Mouse (Mus musculus) hindbrain, embryonic 15.5 days (tissue): Measurements from ENCODE around the gene Tspear. TPM values are rescaled to one million over a fixed set of nuclear protein-coding genes. Genes with fewer than 3 reads are reported as not detected.
A peak's percentile ranks its signal among the peaks of the same experiment; 100 is the strongest.

Source experiments
- ATAC-seq: fragments of 200-750 bp; cut with Nextera tagmentation; 2 replicates; pipeline ENCODE4 v1.8.0; 2017; ENCODE audit warnings: low read depth, moderate number of reproducible peaks, moderate TSS enrichment; ENCODE audit not compliant: low FRiP score
- H3K27ac ChIP-seq: fragments of 300-500 bp; sonication (generic); replicated peaks from 2 replicates; pipeline ENCODE4 v1.5.1; 2015; ENCODE audit warnings: mild to moderate bottlenecking, inconsistent platforms
- H3K27me3 ChIP-seq: fragments of 300-500 bp; sonication (generic); 2 replicates; pipeline ENCODE4 v1.6.1; 2015; ENCODE audit warnings: control low read depth, inconsistent platforms
- H3K36me3 ChIP-seq: fragments of 300-500 bp; sonication (generic); 2 replicates; pipeline ENCODE4 v1.6.1; 2015; ENCODE audit warnings: control low read depth, inconsistent platforms
- H3K4me1 ChIP-seq: fragments of 300-500 bp; sonication (generic); replicated peaks from 2 replicates; pipeline ENCODE4 v1.6.1; 2015; ENCODE audit warnings: control low read depth, inconsistent platforms
- H3K4me2 ChIP-seq: fragments of 300-500 bp; sonication (generic); 2 replicates; pipeline ENCODE4 v1.6.1; 2015; ENCODE audit warnings: moderate library complexity, mild to moderate bottlenecking, inconsistent platforms
- H3K4me3 ChIP-seq: fragments of 300-500 bp; sonication (generic); 2 replicates; pipeline ENCODE4 v1.5.1; 2015; ENCODE audit warnings: mild to moderate bottlenecking, inconsistent platforms
- H3K9ac ChIP-seq: fragments of 300-500 bp; sonication (generic); 2 replicates; pipeline ENCODE4 v1.6.1; 2015; ENCODE audit warnings: inconsistent platforms
- H3K9me3 ChIP-seq: fragments of 300-500 bp; sonication (generic); 2 replicates; pipeline ENCODE4 v1.6.1; 2016; ENCODE audit warnings: control low read depth, inconsistent platforms
- WGBS: fragments of 180-500 bp; shearing (Covaris S2); methylation state at CpG from one replicate; pipeline ENCODE4 v1.1.7; 2015; 5-methylcytosine and 5-hydroxymethylcytosine counted together
- polyA plus RNA-seq: library from polyadenylated mRNA; unstranded; fragments of >200 nt; fragmentation: Nextera tagmentation; extraction: Ambion mirVana; gene quantifications from 2 replicates; pipeline ENCODE4 v1.2.1, GENCODE M21; 2015

Tspear gene
- 0.99 and 1.3 TPM in 2 replicates for polyA plus RNA-seq

DNA sequence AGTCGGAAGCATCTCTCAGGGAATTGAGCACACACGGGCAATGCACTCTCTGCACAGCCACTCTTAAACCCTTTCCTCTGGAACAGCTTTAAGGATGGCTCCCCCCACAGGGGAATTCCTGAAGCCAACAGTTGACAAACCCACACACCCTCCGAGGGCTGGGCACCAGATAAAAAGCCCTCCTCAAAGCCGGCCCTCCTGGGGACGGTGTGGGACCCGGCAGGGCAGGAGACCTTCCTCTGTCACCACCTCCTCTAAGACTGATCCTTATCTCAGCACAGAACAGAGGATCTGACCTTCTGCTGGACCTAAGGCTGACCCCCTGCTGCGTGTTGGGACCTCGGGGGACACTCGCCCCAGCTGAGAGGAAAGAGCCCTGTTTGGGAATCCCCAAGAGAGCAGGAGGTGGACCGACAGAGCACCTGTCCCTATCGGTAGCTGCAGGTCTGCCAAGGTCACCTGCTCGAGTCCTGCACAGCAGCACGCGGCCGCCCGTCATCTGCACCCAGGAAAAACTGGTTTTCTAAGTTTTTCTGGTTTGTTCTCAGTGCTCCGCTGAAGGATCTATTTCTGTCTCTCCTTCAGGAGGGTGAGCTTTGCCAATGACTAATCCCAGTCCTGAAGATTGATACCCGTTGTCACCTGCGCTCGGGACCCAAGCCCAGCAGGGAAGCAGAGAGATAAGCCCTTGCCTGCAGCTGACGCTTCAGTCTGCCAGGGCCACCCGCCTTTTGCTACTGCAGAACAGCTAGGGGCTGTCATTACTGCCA is at the start of gene Tspear:
Gene Tspear, plus strand, starts transcription at position 675 of the 770 bp plus-strand sequence.
- Histone ChIP-seq H3K36me3 (no peaks in the 10 kb centered on the region), H3K9ac (no peak within 1 kb of the TSS), H3K9me3 (no peaks in the 10 kb centered on the region), H3K27ac (no peak within 1 kb of the TSS), H3K4me1 (peaks cover 15% of the 10 kb centered on the region; the same call in 1 of the 2 replicates), H3K4me2 (no peak within 1 kb of the TSS), H3K4me3 (no peak within 1 kb of the TSS), H3K27me3 (peaks cover 24% of the 10 kb centered on the region)
- WGBS, result 7% methylated on average over 22 of the region's 22 CpGs
- ATAC-seq, result no peak

DNA sequence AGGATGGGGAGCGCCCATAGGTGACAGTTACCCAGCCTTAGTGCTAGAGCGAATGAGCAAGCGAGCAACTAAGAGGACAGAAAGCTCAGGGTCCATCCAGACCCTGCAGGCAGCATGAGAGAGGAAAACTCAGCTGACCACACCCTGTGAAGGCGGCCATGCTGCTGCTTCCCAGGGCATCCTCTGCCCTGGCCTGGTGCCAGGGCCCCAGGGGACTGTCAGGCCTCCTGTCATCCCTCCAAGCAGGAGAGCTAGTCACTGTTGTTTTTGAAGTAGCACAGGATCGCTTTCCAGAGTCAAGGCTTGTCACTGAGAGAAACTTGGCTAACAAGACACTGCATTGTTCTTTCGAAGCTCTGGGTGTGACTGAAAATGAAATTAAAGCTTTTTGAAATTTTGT is 47.4 kb upstream of the Tspear start:
- WGBS, result 66% methylated on average over 6 of the region's 6 CpGs
- no peak overlapping the region for H3K4me3 ChIP-seq
- peaks cover 13% of the 10 kb centered on the region for H3K4me1 ChIP-seq
- H3K9me3 ChIP-seq, result no peaks in the 10 kb centered on the region
- H3K4me2 ChIP-seq, result no peak overlapping the region
- ATAC-seq, result no peak
- H3K27me3 ChIP-seq, result no peaks in the 10 kb centered on the region
- no peak overlapping the region for H3K27ac ChIP-seq
- H3K36me3 ChIP-seq, result peaks cover 22% of the 10 kb centered on the region
- H3K9ac ChIP-seq, result no peak overlapping the region

DNA sequence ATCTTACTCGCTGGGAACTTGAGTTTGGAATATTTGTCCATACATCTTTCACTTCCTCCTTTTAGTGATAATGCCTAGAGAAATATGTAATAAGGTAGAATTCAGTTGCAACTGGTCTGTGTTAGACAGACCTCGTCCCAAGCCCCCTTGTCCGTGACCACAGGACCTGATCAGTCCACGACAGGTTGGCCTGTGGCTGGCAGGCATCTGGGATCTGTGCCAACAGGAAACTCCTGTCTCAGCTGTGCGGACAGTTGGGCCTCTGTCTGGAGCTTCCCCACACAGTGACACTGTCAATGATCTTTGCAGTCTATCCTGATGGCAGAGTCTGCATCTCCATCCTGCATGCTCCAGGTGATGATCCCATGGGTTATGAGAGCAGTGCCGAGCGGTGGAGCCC is 43.2 kb upstream of the Tspear start:
- H3K4me1 ChIP-seq, result peaks cover 5% of the 10 kb centered on the region; the same call in 1 of the 2 replicates
- 78% methylated on average over 7 of the region's 7 CpGs for WGBS
- H3K9ac ChIP-seq, result no peak overlapping the region
- H3K36me3 ChIP-seq, result peaks cover 39% of the 10 kb centered on the region
- H3K4me3 ChIP-seq, result no peak overlapping the region
- H3K27me3 ChIP-seq, result no peaks in the 10 kb centered on the region
- no peak for ATAC-seq
- no peaks in the 10 kb centered on the region for H3K9me3 ChIP-seq
- H3K4me2 ChIP-seq, result no peak overlapping the region
- H3K27ac ChIP-seq, result no peak overlapping the region

DNA sequence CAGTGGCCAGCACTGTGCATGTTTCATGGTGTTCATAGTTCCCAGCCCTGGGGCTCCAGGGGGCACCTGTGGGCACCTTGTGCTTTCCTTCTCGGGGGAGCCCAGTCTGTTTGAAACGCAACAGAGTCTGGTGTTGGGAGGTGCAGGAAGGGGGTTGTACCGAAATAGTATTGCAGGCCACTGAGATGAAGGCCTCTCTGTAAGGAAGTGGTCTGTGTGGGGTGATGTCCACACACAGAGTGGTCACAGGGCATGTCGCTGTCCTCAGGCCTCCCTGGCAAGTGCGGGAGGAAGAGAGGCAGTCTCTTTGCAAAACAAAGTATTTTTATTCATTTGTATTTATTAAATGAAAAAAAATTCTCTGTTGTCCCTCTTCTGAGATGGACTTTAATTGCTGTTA is 40.8 kb upstream of the Tspear start:
- peaks cover 39% of the 10 kb centered on the region for H3K36me3 ChIP-seq
- no peak overlapping the region for H3K27ac ChIP-seq
- no peak overlapping the region for H3K4me3 ChIP-seq
- 93% methylated on average over 5 of the region's 5 CpGs for WGBS
- H3K4me1 ChIP-seq, result no peaks in the 10 kb centered on the region
- no peak overlapping the region for H3K4me2 ChIP-seq
- H3K9ac ChIP-seq, result no peak overlapping the region
- no peaks in the 10 kb centered on the region for H3K9me3 ChIP-seq
- no peaks in the 10 kb centered on the region for H3K27me3 ChIP-seq
- ATAC-seq, result no peak

DNA sequence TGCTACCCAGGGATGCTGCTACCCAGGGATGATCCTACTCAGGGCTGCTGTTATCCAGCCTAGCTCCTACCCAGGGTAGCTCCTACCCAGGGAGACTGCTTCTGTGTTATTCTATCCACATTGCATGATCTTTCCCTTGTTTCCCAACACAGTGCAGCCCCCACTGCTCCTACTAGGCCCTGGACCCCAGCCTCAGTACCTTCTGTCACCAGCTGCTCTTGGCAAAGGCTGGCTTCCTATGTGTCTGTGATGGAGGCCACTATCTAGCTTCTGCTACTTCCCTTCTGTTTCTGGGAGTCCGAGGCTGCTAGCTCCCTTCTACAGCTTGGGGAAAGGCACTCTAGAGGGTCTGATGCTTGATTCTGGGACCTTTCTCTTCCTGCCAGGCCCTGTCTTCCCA is 38.9 kb upstream of the Tspear start:
- H3K4me3 ChIP-seq, result no peak overlapping the region
- no peak overlapping the region for H3K27ac ChIP-seq
- 75% methylated on average over 1 of the region's 1 CpGs for WGBS
- no peaks in the 10 kb centered on the region for H3K9me3 ChIP-seq
- no peak overlapping the region for H3K9ac ChIP-seq
- H3K27me3 ChIP-seq, result no peaks in the 10 kb centered on the region
- peaks cover 30% of the 10 kb centered on the region for H3K36me3 ChIP-seq
- no peak for ATAC-seq
- H3K4me1 ChIP-seq, result no peaks in the 10 kb centered on the region
- H3K4me2 ChIP-seq, result no peak overlapping the region

DNA sequence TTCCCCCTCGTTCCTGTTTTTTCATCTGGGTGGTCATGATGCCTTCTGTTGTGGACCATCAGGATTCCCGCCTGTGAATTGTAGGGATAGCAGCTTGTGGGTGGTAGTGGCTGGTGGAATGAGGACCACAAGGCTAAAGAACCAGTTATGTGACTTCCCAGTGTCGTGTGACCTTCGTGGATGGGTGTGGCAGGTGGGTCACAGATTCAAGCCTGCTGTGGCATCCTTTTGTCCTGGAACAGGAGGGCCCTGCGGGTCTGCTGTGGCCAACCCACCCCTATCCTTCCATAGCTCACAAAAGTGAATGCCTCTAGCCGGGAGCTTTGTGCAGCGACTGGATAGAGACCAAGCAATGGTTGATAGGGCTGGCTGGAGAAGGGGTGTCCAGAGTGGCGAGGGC is 38.5 kb upstream of the Tspear start:
- ATAC-seq, result no peak
- Histone ChIP-seq H3K27me3 (no peaks in the 10 kb centered on the region), H3K27ac (no peak overlapping the region), H3K4me1 (no peaks in the 10 kb centered on the region), H3K4me2 (no peak overlapping the region), H3K36me3 (peaks cover 30% of the 10 kb centered on the region), H3K9me3 (no peaks in the 10 kb centered on the region), H3K9ac (no peak overlapping the region), H3K4me3 (no peak overlapping the region)
- WGBS, result 85% methylated on average over 8 of the region's 8 CpGs

DNA sequence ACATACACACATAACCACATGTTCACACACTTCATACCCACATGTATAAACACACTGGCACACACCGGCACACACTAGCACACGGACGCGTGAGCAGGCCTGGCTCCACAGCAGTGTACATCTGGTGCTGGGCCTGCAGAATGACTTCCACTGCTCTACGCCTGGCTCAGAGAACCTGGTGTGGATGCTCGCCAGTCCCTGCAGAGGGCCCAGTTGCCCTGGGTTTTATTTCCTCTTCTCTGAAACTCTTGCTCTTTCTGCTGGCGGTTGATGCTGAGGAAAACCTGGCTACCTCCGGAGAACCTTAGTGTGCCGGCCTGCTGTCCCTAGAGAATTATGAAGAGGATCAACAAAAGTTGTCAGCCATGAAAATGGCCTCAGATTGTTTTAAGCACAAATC is 34.3 kb upstream of the Tspear start:
- 79% methylated on average over 9 of the region's 9 CpGs for WGBS
- ATAC-seq, result no peak
- Histone ChIP-seq H3K9me3 (no peaks in the 10 kb centered on the region), H3K4me1 (no peaks in the 10 kb centered on the region), H3K27ac (no peak overlapping the region), H3K4me2 (no peak overlapping the region), H3K4me3 (no peak overlapping the region), H3K9ac (no peak overlapping the region), H3K36me3 (no peaks in the 10 kb centered on the region), H3K27me3 (no peaks in the 10 kb centered on the region)

DNA sequence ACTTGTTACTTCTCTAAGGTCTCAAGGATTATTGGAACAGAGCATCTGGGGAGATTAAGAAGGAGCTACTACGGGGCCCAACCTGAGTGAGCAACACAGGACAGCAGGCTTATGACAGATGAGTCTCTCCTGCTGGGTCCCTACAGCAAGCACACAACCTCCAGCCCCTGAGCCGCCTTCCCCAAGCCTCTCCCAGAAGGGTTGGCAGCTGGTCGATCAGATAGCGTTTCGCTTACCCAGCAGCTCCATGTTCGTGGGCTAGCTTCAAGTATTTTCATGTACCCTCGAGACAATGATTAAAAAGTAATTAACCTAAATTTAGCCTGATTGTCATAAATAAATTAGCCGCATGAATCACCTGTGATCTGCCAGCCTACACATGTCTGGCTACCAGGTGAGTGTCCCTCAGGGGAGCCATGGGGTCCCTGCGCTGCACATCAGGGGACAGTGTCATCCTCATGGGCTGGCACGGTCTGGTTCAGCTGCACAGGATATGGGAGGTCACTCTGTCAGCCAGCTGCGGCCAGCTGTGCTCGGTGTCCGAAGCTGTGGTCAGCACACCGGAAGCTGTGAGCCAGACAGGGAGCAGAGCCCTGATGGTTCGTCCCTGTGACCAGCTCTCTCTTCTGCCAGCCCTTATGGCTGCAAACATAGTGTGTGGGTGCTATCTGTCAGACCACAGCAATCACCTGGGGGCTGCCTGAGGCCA is 27.9 kb upstream of the Tspear start:
- Histone ChIP-seq H3K4me1 (0 out of 2 replicates have a peak, but pooled peaks cover 2% of the 10 kb centered on the region), H3K27ac (no peak overlapping the region), H3K36me3 (no peaks in the 10 kb centered on the region), H3K9me3 (no peaks in the 10 kb centered on the region), H3K9ac (no peak overlapping the region), H3K4me2 (no peak overlapping the region), H3K27me3 (no peaks in the 10 kb centered on the region), H3K4me3 (no peak overlapping the region)
- 61% methylated on average over 15 of the region's 15 CpGs for WGBS
- no peak for ATAC-seq

DNA sequence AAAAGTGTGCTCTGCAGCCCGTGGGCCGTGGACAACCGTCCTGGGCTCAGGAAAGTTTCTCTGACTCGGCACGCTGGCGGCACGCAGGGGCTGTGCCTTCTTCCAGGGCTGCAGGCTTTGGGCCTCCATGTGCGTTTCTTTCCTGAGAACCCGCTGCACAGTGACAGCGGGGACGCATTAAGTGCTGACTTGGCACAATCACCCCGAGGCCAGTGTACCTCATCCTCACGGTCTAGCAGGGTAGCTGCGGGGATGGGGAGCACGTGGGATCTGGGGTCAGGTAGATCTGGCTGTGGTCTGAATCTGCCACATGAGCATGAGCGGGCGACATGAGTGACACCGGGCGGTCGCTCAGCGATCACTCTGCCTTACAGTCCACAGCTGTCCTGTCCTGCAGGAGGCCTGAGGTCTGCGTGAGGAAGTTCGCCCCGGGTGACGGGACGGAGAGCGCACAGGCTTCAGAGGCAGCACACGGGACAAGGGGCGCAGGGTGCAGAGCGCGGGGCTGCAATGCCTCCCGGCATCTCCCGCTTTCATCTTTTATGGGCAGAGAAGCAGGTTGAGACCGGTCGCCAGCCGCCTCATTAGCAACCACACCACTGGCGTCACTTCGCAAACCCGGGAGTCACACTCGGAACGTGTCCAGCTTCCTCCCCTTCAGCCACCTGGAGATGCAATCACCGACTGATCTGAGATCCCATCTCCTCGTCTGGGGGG is 22.3 kb upstream of the Tspear start:
- Histone ChIP-seq H3K9me3 (no peaks in the 10 kb centered on the region), H3K27me3 (no peaks in the 10 kb centered on the region), H3K4me1 (no peaks in the 10 kb centered on the region), H3K36me3 (no peaks in the 10 kb centered on the region), H3K4me3 (no peak overlapping the region), H3K27ac (no peak overlapping the region), H3K9ac (no peak overlapping the region), H3K4me2 (peak overlapping the region; percentile 27)
- 57% methylated on average over 43 of the region's 43 CpGs for WGBS
- peak; percentile 49; the same call in 1 of the 2 replicates for ATAC-seq

DNA sequence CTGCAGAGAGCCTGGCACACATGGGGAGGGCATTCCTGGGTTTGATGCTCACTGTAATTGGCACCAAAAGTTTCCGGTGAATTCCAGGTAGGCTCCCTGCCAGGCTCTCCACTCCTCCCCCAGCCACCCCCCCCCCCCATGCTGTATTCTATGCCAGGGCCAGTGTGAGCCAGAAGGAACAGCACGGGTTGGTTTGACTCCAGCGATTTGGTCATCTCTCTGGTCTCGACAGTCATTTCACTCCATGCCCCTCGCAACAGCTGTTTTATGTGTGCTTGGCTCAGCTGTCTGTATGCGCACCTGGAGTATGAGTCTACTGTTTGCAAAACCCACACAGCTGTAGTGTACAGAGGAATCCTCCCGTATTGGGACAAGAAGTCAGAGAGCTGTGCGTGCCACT is 20.0 kb upstream of the Tspear start:
- H3K36me3 ChIP-seq, result no peaks in the 10 kb centered on the region
- 67% methylated on average over 8 of the region's 8 CpGs for WGBS
- ATAC-seq, result no peak
- no peaks in the 10 kb centered on the region for H3K9me3 ChIP-seq
- no peak overlapping the region for H3K9ac ChIP-seq
- no peak overlapping the region for H3K27ac ChIP-seq
- no peak overlapping the region for H3K4me2 ChIP-seq
- H3K4me3 ChIP-seq, result no peak overlapping the region
- no peaks in the 10 kb centered on the region for H3K27me3 ChIP-seq
- H3K4me1 ChIP-seq, result no peaks in the 10 kb centered on the region

DNA sequence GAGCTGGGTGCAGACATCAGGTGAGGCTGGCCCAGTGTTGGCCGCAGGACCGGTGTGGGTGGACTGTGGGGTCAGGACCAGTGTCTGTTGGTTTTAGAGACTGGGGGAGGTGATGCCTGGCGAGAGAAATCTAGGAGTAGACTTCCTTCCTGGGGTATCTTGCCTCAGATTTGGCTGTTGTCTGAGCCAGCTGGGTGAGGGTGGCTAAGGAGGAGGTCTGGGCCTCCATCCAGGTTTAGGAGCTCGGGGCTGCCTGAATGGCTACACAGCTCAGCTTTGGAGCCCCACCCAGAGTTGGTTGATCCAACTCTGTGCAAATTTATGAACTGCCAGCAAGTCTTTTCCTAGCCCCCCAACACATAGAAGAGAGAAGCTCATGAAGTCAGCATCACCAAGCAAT is 19.0 kb upstream of the Tspear start:
- H3K27me3 ChIP-seq, result no peaks in the 10 kb centered on the region
- H3K4me3 ChIP-seq, result no peak overlapping the region
- ATAC-seq, result no peak
- no peak overlapping the region for H3K9ac ChIP-seq
- H3K9me3 ChIP-seq, result no peaks in the 10 kb centered on the region
- H3K4me2 ChIP-seq, result no peak overlapping the region
- H3K27ac ChIP-seq, result no peak overlapping the region
- 82% methylated on average over 4 of the region's 4 CpGs for WGBS
- no peaks in the 10 kb centered on the region for H3K4me1 ChIP-seq
- H3K36me3 ChIP-seq, result no peaks in the 10 kb centered on the region

DNA sequence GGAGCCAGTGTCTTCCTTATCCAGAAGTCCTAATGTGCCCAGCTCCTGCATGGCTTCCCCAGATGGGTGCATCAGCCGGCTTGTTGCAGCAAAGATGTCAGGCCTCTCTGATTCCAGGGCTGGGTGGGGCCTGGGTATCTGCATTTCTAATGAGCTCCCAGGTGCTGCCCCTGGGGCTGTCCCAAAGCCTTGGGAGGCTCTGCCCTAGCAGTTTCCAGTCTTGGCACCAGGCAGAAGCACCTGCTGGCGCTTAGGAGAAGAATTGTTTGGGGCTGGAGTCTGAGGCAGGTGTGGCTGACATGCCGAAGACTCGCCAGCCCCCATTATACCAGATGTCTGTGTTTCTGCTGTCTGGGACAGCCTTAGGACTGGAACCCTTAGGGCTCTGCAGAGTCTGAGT is 15.7 kb upstream of the Tspear start:
- Histone ChIP-seq H3K27me3 (0 out of 2 replicates have a peak, but pooled peaks cover 3% of the 10 kb centered on the region), H3K9ac (no peak overlapping the region), H3K36me3 (no peaks in the 10 kb centered on the region), H3K4me3 (no peak overlapping the region), H3K4me1 (no peaks in the 10 kb centered on the region), H3K9me3 (no peaks in the 10 kb centered on the region), H3K27ac (no peak overlapping the region), H3K4me2 (no peak overlapping the region)
- WGBS, result 73% methylated on average over 4 of the region's 4 CpGs
- no peak for ATAC-seq
